ENCODE assay signal across 26 mouse cellular contexts in genomic region chr1:107897743-107898437, GRCm38 (mm10).
DNase-seq lines count a peak whose midpoint lies in the region; ATAC-seq and TF ChIP-seq lines count a peak whose summit lies in the region.
"Had no signal": no experiment of that assay in that cellular context is flagged by ENCODE, and none has a peak within 500 bp of the region (broad histone marks: within the 10 kb centered on the region; RNA-seq: fewer than 3 reads in every experiment).

No protein-coding gene starts in this region.

- H3K4me2 ChIP-seq in forebrain, embryonic 15.5 days (replicated peaks), result no peak overlapping the region
- no peak overlapping the region for H3K4me2 ChIP-seq in forebrain, embryonic 13.5 days
- no peak overlapping the region for H3K4me2 ChIP-seq in midbrain, embryonic 13.5 days (replicated peaks)
- no peak overlapping the region for H3K4me2 ChIP-seq in midbrain, postnatal 0 days (ENCODE audit: low read depth, low read length, poor library complexity, severe bottlenecking)
- H3K4me2 ChIP-seq: embryonic facial prominence, embryonic 12.5 days; embryonic facial prominence, embryonic 15.5 days; forebrain, embryonic 12.5 days; heart, embryonic 13.5 days; hindbrain, embryonic 14.5 days had no signal

- TF ChIP-seq POLR2A in brain, embryonic 14.5 days (IDR thresholded peaks at IDR 0.05; ENCODE audit: borderline replicate concordance, extremely low read depth, insufficient read depth, insufficient read length, poor library complexity, severe bottlenecking), result no peak

- ATAC-seq in forebrain, embryonic 15.5 days (replicated peaks), result peak; percentile 41; the same call in 1 of the 2 replicates
- no peak for ATAC-seq in forebrain, embryonic 13.5 days
- ATAC-seq in midbrain, embryonic 13.5 days, result peak; percentile 25; the same call in 1 of the 2 replicates
- ATAC-seq in midbrain, postnatal 0 days (ENCODE audit: low FRiP score), result no peak
- ATAC-seq: activated CD4-positive, CD25-positive, alpha-beta regulatory T cell, adult 4 months; hindbrain, postnatal 0 days; inflammation-experienced regulatory T-cells, adult 6 months; intestine, embryonic 16.5 days had no signal

- no peaks in the 10 kb centered on the region for H3K27me3 ChIP-seq in forebrain, embryonic 15.5 days
- H3K27me3 ChIP-seq in forebrain, embryonic 13.5 days, result no peaks in the 10 kb centered on the region
- H3K27me3 ChIP-seq in midbrain, embryonic 13.5 days, result no peaks in the 10 kb centered on the region
- H3K27me3 ChIP-seq in midbrain, postnatal 0 days (ENCODE audit: insufficient read depth, low read length), result no peaks in the 10 kb centered on the region
- H3K27me3 ChIP-seq: embryonic facial prominence, embryonic 12.5 days; embryonic facial prominence, embryonic 15.5 days; forebrain, embryonic 12.5 days; heart, embryonic 13.5 days had no signal

- no peak overlapping the region for H3K4me3 ChIP-seq in forebrain, embryonic 15.5 days
- H3K4me3 ChIP-seq in forebrain, embryonic 13.5 days, result no peak overlapping the region
- H3K4me3 ChIP-seq in midbrain, embryonic 13.5 days (replicated peaks), result no peak overlapping the region
- H3K4me3 ChIP-seq in midbrain, postnatal 0 days (ENCODE audit: low read depth, low read length), result no peak overlapping the region
- H3K4me3 ChIP-seq: embryonic facial prominence, embryonic 12.5 days; embryonic facial prominence, embryonic 15.5 days; forebrain, embryonic 12.5 days; heart, adult 2 months; heart, embryonic 10.5 days; heart, embryonic 13.5 days had no signal

- H3K9me3 ChIP-seq in forebrain, embryonic 15.5 days, result no peaks in the 10 kb centered on the region
- no peaks in the 10 kb centered on the region for H3K9me3 ChIP-seq in forebrain, embryonic 13.5 days (replicated peaks)
- H3K9me3 ChIP-seq in midbrain, embryonic 13.5 days, result no peaks in the 10 kb centered on the region
- no peaks in the 10 kb centered on the region for H3K9me3 ChIP-seq in midbrain, postnatal 0 days (ENCODE audit: low read length)
- H3K9me3 ChIP-seq: embryonic facial prominence, embryonic 12.5 days; embryonic facial prominence, embryonic 15.5 days; forebrain, embryonic 12.5 days; heart, embryonic 10.5 days; heart, embryonic 13.5 days had no signal

- 24% methylated on average over 3 of the region's 3 CpGs for WGBS in forebrain, embryonic 15.5 days
- 31% methylated on average over 3 of the region's 3 CpGs for WGBS in forebrain, embryonic 13.5 days
- WGBS in midbrain, embryonic 13.5 days, result 32% methylated on average over 3 of the region's 3 CpGs
- WGBS in midbrain, postnatal 0 days, result 37% methylated on average over 3 of the region's 3 CpGs

- H3K9ac ChIP-seq in forebrain, embryonic 15.5 days (replicated peaks), result no peak overlapping the region
- H3K9ac ChIP-seq in forebrain, embryonic 13.5 days, result no peak overlapping the region
- no peak overlapping the region for H3K9ac ChIP-seq in midbrain, embryonic 13.5 days (replicated peaks)
- H3K9ac ChIP-seq in midbrain, postnatal 0 days (replicated peaks; ENCODE audit: low read length, poor library complexity, severe bottlenecking), result no peak overlapping the region
- H3K9ac ChIP-seq: embryonic facial prominence, embryonic 12.5 days; embryonic facial prominence, embryonic 15.5 days; forebrain, embryonic 12.5 days; heart, embryonic 13.5 days; hindbrain, embryonic 14.5 days had no signal

- no peak for TF ChIP-seq CTCF in midbrain, postnatal 0 days (IDR thresholded peaks at IDR 0.05)
- no peak for TF ChIP-seq CTCF in brain, embryonic 14.5 days (IDR thresholded peaks at IDR 0.05; ENCODE audit: borderline replicate concordance, extremely low read depth, insufficient read depth, insufficient read length)

- no peaks in the 10 kb centered on the region for H3K36me3 ChIP-seq in forebrain, embryonic 15.5 days
- H3K36me3 ChIP-seq in forebrain, embryonic 13.5 days (ENCODE audit: poor library complexity, severe bottlenecking), result no peaks in the 10 kb centered on the region
- H3K36me3 ChIP-seq in midbrain, embryonic 13.5 days, result no peaks in the 10 kb centered on the region
- no peaks in the 10 kb centered on the region for H3K36me3 ChIP-seq in midbrain, postnatal 0 days (ENCODE audit: insufficient read depth, low read length)
- H3K36me3 ChIP-seq: embryonic facial prominence, embryonic 12.5 days; embryonic facial prominence, embryonic 15.5 days; forebrain, embryonic 12.5 days; heart, embryonic 10.5 days; heart, embryonic 13.5 days had no signal

- H3K4me1 ChIP-seq in forebrain, embryonic 15.5 days, result peaks cover 11% of the 10 kb centered on the region
- peaks cover 3% of the 10 kb centered on the region; the same call in 1 of the 2 replicates for H3K4me1 ChIP-seq in forebrain, embryonic 13.5 days
- H3K4me1 ChIP-seq in midbrain, embryonic 13.5 days (replicated peaks), result peaks cover 8% of the 10 kb centered on the region; the same call in 1 of the 2 replicates
- no peaks in the 10 kb centered on the region for H3K4me1 ChIP-seq in midbrain, postnatal 0 days (ENCODE audit: insufficient read depth, low read length)
- H3K4me1 ChIP-seq: embryonic facial prominence, embryonic 12.5 days; embryonic facial prominence, embryonic 15.5 days; heart, embryonic 10.5 days; heart, embryonic 13.5 days had no signal

- peak; percentile 56 to 65 for DNase-seq in cerebellum, postnatal 10 days
- no peak for DNase-seq in cerebellum, adult 8-10 months
- no peak for DNase-seq in midbrain, postnatal 0 days (ENCODE audit: low spot score)
- peak; percentile 59 for DNase-seq in brain, embryonic 14.5 days (ENCODE audit: low read depth)
- no peak for DNase-seq in ovary, adult 18-20 months (ENCODE audit: low spot score)
- DNase-seq: adrenal gland, adult 8-10 months; adrenal gland, postnatal 25 days; cerebellum, adult 18-20 months; gastrocnemius, postnatal 10 days; gastrocnemius, postnatal 36 days; heart, adult 2 months; heart, postnatal 14 days; heart, postnatal 4 days had no signal

- H3K27ac ChIP-seq in forebrain, embryonic 15.5 days (replicated peaks), result peak overlapping the region; percentile 74
- H3K27ac ChIP-seq in forebrain, embryonic 13.5 days, result no peak overlapping the region
- no peak overlapping the region for H3K27ac ChIP-seq in midbrain, embryonic 13.5 days
- H3K27ac ChIP-seq in midbrain, postnatal 0 days (ENCODE audit: low read depth, low read length), result no peak overlapping the region
- H3K27ac ChIP-seq: embryonic facial prominence, embryonic 12.5 days; embryonic facial prominence, embryonic 15.5 days; forebrain, embryonic 12.5 days; heart, adult 2 months; heart, embryonic 10.5 days; heart, embryonic 13.5 days; hindbrain, embryonic 14.5 days; hindbrain, postnatal 0 days had no signal

Comparison
In these comparisons a context has a peak if more than half of its experiments do, and no peak if none do; other contexts are left out.
1. DNase-seq: peak in cerebellum, postnatal 10 days (2 of 2) and brain, embryonic 14.5 days (single experiment); none in cerebellum, adult 8-10 months (single experiment), midbrain, postnatal 0 days (single experiment) and ovary, adult 18-20 months (single experiment).
2. ATAC-seq: peak in forebrain, embryonic 15.5 days (single experiment) and midbrain, embryonic 13.5 days (single experiment); none in forebrain, embryonic 13.5 days (single experiment) and midbrain, postnatal 0 days (single experiment).